Mouse (Mus musculus): ENCODE data around the gene Hist2h3c2. TPM values are rescaled to one million over a fixed set of nuclear protein-coding genes. Genes with fewer than 3 reads are reported as not detected.
"Not testable (repeated sequence)": the region's sequence is repeated elsewhere in the genome, so short reads cannot be mapped to it uniquely, and the experiment has no call there.

Hist2h3c2 gene
- polyA plus RNA-seq, 1 experiment from 2014 or later: 6.4 TPM

DNA sequence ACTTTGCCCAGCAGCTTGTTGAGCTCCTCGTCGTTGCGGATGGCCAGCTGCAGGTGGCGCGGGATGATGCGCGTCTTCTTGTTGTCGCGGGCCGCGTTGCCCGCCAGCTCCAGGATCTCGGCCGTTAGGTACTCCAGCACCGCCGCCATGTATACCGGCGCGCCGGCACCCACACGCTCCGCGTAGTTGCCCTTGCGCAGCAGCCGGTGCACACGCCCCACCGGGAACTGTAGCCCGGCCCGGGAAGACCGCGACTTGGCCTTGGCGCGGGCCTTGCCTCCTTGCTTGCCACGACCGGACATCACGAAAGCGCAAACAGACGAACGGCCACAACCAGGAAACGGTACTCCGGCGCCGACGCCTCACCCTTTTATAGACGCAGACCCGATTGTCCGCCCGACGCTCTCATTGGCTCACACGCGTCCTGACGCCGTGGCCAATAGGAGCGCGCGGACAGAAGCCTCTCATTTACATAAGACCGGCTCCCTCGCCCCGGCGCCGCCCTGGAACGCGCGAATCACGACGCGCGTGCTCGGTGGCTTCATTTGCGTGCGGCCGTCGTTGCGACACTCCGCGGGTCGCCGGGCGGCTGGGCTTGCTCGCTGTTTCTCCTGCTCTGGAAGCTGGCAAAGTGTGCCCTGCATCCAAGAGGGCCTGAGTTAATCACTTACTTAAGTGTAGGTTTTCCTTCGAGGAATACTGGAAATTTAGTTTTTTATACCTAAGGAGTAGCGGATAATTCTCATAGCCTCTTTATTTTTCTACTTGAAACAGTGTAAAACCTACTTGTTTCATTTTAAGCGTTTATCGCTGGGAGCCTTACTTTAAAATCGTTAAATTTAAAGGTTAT is 1.2 kb upstream of the Hist2h3c2 start, which contains the start of gene Hist2h2aa2:
Hist2h2aa2 (minus strand) TSS at position 328 of the 850 bp plus-strand sequence.
- not testable (repeated sequence) for H3K27me3 ChIP-seq (ENCODE audit: control insufficient read depth, insufficient read depth, low read length)
- H3K4me1 ChIP-seq (ENCODE audit: control insufficient read depth in 2 of 2, insufficient read depth in 2 of 2, low read length in 2 of 2): peaks cover 10 to 31% of the 10 kb centered on the region in 2 experiments
- WGBS: 6% methylated on average over 19 of the region's 85 CpGs

DNA sequence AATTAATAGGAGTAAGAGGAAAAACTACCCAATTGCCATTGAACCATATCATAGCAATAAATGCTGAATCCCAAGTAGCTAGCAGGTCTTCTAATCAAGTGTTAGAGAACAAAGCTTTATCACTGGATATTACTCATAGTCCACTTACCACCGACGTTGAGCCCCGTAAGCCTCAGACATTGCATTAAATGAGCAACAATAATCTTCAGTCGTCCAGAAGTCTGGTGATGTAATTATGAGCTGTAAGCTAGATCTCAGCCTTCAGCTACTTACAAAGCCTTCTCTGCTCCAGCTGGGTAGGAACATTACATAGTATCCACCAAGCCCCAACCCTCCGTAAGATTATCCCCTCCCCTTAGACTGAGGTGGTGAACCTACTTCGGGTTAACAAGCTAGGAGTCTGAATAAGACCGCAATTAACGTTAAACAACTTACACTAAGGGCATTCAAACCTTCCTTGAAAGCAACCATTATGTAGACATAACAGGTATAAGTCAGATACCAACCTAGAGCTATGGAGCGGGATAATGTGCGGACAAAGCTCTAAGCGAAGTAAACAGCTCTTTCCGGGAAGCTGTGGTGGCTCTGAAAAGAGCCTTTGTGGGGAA is 919 bp downstream of the Hist2h3c2 start:
- H3K4me2 ChIP-seq (ENCODE audit: low read length): peak overlapping the region; percentile 73
- H3K9ac ChIP-seq (ENCODE audit: low read length): peak overlapping the region; percentile 80
- H3K27me3 ChIP-seq (ENCODE audit: control insufficient read depth, insufficient read depth, low read length): no peaks in the 10 kb centered on the region
- H3K4me1 ChIP-seq (ENCODE audit: control insufficient read depth in 2 of 2, insufficient read depth in 2 of 2, low read length in 2 of 2): peaks cover 4 to 20% of the 10 kb centered on the region in 2 experiments; a peak in 3 of 4 replicates
- no peaks in the 10 kb centered on the region for H3K36me3 ChIP-seq (ENCODE audit: control insufficient read depth, insufficient read depth, low read length)
- H3K4me3 ChIP-seq (ENCODE audit: control insufficient read depth in 1 of 2, insufficient read depth in 1 of 2, low read depth in 1 of 2, low read length in 2 of 2): peak overlapping the region; percentile 42 to 49
- H3K27ac ChIP-seq (replicated peaks in 1 of 2; ENCODE audit: control insufficient read depth in 1 of 2, insufficient read depth in 1 of 2, low read depth in 2 of 2, low read length in 2 of 2): peak overlapping the region; percentile 49 to 79
- no peak for ATAC-seq (ENCODE audit: insufficient number of reproducible peaks, insufficient read depth, low FRiP score, low read depth)
- H3K9me3 ChIP-seq (ENCODE audit: control insufficient read depth, low read length): no peaks in the 10 kb centered on the region
- 2% methylated on average over 12 of the region's 12 CpGs for WGBS

More for the DNA sequence above, 1.2 kb upstream of the Hist2h3c2 start, which contains the start of gene Hist2h2aa2:
- Histone ChIP-seq H3K4me3 (ENCODE audit: control insufficient read depth in 1 of 2, insufficient read depth in 1 of 2, low read depth in 1 of 2, low read length in 2 of 2) (peak within 1 kb of the TSS; percentile 29 to 51), H3K27ac (replicated peaks in 1 of 2; ENCODE audit: control insufficient read depth in 1 of 2, insufficient read depth in 1 of 2, low read depth in 2 of 2, low read length in 2 of 2) (peak within 1 kb of the TSS; percentile 77 to 91), H3K9ac (ENCODE audit: low read length) (peak within 1 kb of the TSS; percentile 65), H3K4me2 (ENCODE audit: low read length) (peak within 1 kb of the TSS; percentile 57)
- H3K9me3 ChIP-seq (ENCODE audit: control insufficient read depth, low read length); H3K36me3 ChIP-seq (ENCODE audit: control insufficient read depth, insufficient read depth, low read length): not testable (repeated sequence)
- peak; percentile 82 for ATAC-seq (ENCODE audit: insufficient number of reproducible peaks, insufficient read depth, low FRiP score, low read depth)

DNA sequence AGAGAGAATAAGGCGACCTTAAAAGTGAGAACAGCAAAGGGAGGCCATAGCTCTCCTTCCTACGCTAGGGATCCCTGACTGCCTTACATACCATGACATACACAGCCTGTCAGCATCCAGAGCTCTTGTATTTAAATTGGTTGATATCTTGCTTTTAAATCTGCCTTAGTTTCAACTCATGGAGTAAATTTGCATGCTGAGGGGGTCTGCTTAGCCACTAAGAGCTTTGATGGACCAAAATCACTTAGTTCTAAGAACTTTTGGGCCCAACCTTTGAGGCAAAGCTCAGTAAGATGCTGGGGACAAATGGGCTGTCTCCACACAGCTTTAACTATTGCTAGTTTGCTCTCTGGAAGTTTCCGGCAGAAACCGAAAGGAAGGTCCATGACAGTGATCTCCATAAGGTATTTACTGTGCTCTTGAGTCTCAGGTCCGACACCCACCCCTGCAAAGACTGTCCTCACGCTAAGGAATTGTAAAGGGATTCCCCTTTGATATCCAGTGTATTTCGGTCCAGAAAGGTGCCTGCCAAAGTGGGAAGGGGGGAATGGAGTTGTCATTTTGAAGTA is 1.5 kb downstream of the Hist2h3c2 start:
- no peak for ATAC-seq (ENCODE audit: insufficient number of reproducible peaks, insufficient read depth, low FRiP score, low read depth)
- Histone ChIP-seq H3K9ac (ENCODE audit: low read length) (peak overlapping the region; percentile 80), H3K4me3 (ENCODE audit: control insufficient read depth in 1 of 2, insufficient read depth in 1 of 2, low read depth in 1 of 2, low read length in 2 of 2) (peak overlapping the region; percentile 42 to 49), H3K9me3 (ENCODE audit: control insufficient read depth, low read length) (no peaks in the 10 kb centered on the region), H3K36me3 (ENCODE audit: control insufficient read depth, insufficient read depth, low read length) (no peaks in the 10 kb centered on the region), H3K4me1 (ENCODE audit: control insufficient read depth in 2 of 2, insufficient read depth in 2 of 2, low read length in 2 of 2) (peaks cover 4 to 18% of the 10 kb centered on the region in 2 experiments; a peak in 3 of 4 replicates), H3K27ac (replicated peaks in 1 of 2; ENCODE audit: control insufficient read depth in 1 of 2, insufficient read depth in 1 of 2, low read depth in 2 of 2, low read length in 2 of 2) (peak overlapping the region; percentile 49 to 79; a peak in 3 of 4 replicates), H3K4me2 (ENCODE audit: low read length) (peak overlapping the region; percentile 73), H3K27me3 (ENCODE audit: control insufficient read depth, insufficient read depth, low read length) (no peaks in the 10 kb centered on the region)
- WGBS: 24% methylated on average over 7 of the region's 7 CpGs

DNA sequence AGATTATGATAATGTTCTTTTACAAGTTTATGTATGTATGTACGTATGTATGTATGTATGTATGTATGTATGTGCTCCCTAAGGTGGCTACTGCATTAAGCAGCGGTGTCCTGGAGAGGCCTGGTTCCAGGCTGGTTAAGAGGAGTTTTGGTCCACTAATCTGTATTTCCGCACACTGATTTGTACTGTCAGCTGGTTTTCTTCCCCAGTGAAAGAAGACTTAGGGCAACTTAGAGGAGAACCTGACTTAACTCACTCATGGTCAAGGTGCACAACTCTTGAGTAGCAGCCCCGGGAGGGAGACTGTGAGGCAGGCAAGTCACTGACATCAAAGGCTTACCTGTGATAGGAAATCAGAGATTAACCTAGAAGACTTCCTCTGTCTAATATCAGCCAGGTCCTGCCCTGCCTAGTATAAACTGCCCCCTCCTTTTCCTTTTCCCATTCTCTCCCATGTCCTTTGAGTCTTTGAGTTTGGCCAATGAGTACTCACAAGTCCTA is 2.0 kb downstream of the Hist2h3c2 start:
- no peaks in the 10 kb centered on the region for H3K36me3 ChIP-seq (ENCODE audit: control insufficient read depth, insufficient read depth, low read length)
- 80% methylated on average over 4 of the region's 4 CpGs for WGBS
- no peaks in the 10 kb centered on the region for H3K27me3 ChIP-seq (ENCODE audit: control insufficient read depth, insufficient read depth, low read length)
- H3K4me3 ChIP-seq (ENCODE audit: control insufficient read depth in 1 of 2, insufficient read depth in 1 of 2, low read depth in 1 of 2, low read length in 2 of 2): peak overlapping the region in 1 of 2 experiments; percentile 49; a peak in 1 of 4 replicates
- H3K27ac ChIP-seq (replicated peaks in 1 of 2; ENCODE audit: control insufficient read depth in 1 of 2, insufficient read depth in 1 of 2, low read depth in 2 of 2, low read length in 2 of 2): peak overlapping the region in 1 of 2 experiments; percentile 79; a peak in 2 of 4 replicates
- peak overlapping the region; percentile 73 for H3K4me2 ChIP-seq (ENCODE audit: low read length)
- H3K4me1 ChIP-seq (ENCODE audit: control insufficient read depth in 2 of 2, insufficient read depth in 2 of 2, low read length in 2 of 2): peaks cover 4 to 18% of the 10 kb centered on the region in 2 experiments; a peak in 3 of 4 replicates
- H3K9me3 ChIP-seq (ENCODE audit: control insufficient read depth, low read length): no peaks in the 10 kb centered on the region
- H3K9ac ChIP-seq (ENCODE audit: low read length): peak overlapping the region; percentile 80
- ATAC-seq (ENCODE audit: insufficient number of reproducible peaks, insufficient read depth, low FRiP score, low read depth): no peak

DNA sequence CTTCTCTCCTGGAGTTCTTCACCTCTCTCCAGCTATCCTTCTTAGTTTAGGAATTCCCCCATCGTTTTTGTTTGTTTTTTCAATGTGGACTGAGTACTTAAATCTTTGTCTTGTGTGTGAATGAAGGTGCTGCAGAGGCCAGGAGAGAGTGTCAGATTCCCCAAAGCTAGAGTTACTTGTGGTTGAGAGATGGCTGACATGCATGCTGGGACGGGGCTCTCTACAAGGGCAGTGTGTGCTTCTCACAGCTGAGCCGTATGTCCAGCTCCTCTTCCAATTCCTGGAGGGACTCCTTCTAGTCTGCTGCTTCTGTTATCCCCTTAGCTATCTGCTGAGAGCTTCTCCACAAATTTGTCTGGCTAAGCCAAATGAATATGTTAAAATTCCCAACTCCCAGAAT is 3.1 kb downstream of the Hist2h3c2 start:
- H3K36me3 ChIP-seq (ENCODE audit: control insufficient read depth, insufficient read depth, low read length): no peaks in the 10 kb centered on the region
- no peak overlapping the region for H3K9ac ChIP-seq (ENCODE audit: low read length)
- no peak overlapping the region for H3K27ac ChIP-seq (replicated peaks in 1 of 2; ENCODE audit: control insufficient read depth in 1 of 2, insufficient read depth in 1 of 2, low read depth in 2 of 2, low read length in 2 of 2)
- H3K27me3 ChIP-seq (ENCODE audit: control insufficient read depth, insufficient read depth, low read length): no peaks in the 10 kb centered on the region
- ATAC-seq (ENCODE audit: insufficient number of reproducible peaks, insufficient read depth, low FRiP score, low read depth): no peak
- H3K4me2 ChIP-seq (ENCODE audit: low read length): no peak overlapping the region
- peaks cover 4 to 17% of the 10 kb centered on the region in 2 experiments; a peak in 3 of 4 replicates for H3K4me1 ChIP-seq (ENCODE audit: control insufficient read depth in 2 of 2, insufficient read depth in 2 of 2, low read length in 2 of 2)
- H3K4me3 ChIP-seq (ENCODE audit: control insufficient read depth in 1 of 2, insufficient read depth in 1 of 2, low read depth in 1 of 2, low read length in 2 of 2): no peak overlapping the region
- no peaks in the 10 kb centered on the region for H3K9me3 ChIP-seq (ENCODE audit: control insufficient read depth, low read length)
- 52% methylated on average over 3 of the region's 3 CpGs for WGBS

DNA sequence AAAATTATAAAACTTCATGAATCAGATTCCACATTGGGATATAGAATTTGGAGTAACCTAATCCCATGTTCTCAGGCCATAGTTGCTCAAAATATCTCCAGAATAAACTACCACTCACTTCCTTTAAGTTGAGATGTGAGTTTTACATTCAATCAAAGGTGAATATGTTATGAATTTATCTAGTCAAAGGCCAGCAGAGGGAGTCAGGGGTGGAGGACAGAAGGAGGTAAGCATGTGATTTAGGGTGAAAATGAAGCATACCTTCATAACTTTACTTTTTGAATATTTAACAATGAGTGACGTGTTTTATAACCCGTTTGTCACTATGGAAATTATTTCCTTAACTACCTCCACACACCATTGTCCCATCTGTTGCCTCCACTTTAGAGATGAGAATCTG is 4.0 kb downstream of the Hist2h3c2 start:
- Histone ChIP-seq H3K9me3 (ENCODE audit: control insufficient read depth, low read length) (no peaks in the 10 kb centered on the region), H3K4me3 (ENCODE audit: control insufficient read depth in 1 of 2, insufficient read depth in 1 of 2, low read depth in 1 of 2, low read length in 2 of 2) (no peak overlapping the region), H3K36me3 (ENCODE audit: control insufficient read depth, insufficient read depth, low read length) (no peaks in the 10 kb centered on the region), H3K4me2 (ENCODE audit: low read length) (no peak overlapping the region), H3K27me3 (ENCODE audit: control insufficient read depth, insufficient read depth, low read length) (no peaks in the 10 kb centered on the region), H3K9ac (ENCODE audit: low read length) (no peak overlapping the region), H3K27ac (replicated peaks in 1 of 2; ENCODE audit: control insufficient read depth in 1 of 2, insufficient read depth in 1 of 2, low read depth in 2 of 2, low read length in 2 of 2) (no peak overlapping the region), H3K4me1 (ENCODE audit: control insufficient read depth in 2 of 2, insufficient read depth in 2 of 2, low read length in 2 of 2) (peaks cover 4 to 15% of the 10 kb centered on the region in 2 experiments; a peak in 3 of 4 replicates)
- WGBS: 82% methylated on average over 2 of the region's 2 CpGs
- ATAC-seq (ENCODE audit: insufficient number of reproducible peaks, insufficient read depth, low FRiP score, low read depth): no peak

DNA sequence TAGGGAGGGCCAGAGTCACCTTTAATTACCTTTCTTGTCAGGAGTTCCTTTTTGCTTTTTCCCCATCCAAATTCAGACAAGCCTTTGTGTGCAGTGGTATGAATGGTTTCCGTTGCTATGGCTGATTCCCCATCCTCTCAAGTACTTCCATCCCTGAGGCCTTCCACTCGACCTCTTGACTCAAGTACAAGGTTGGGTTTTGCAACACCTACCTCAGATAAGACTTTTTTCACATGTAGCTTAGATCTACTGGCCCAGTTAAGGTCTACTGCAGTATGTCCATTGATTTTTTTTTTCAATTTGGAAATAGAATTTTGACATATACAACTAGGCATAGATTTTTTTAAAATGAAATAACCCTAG is 7.2 kb downstream of the Hist2h3c2 start:
- 33% methylated on average over 2 of the region's 2 CpGs for WGBS
- H3K9me3 ChIP-seq (ENCODE audit: control insufficient read depth, low read length): no peaks in the 10 kb centered on the region
- no peak for ATAC-seq (ENCODE audit: insufficient number of reproducible peaks, insufficient read depth, low FRiP score, low read depth)
- no peak overlapping the region for H3K4me3 ChIP-seq (ENCODE audit: control insufficient read depth in 1 of 2, insufficient read depth in 1 of 2, low read depth in 1 of 2, low read length in 2 of 2)
- peaks cover 0 to under 1% of the 10 kb centered on the region in 2 experiments; a peak in 2 of 4 replicates for H3K4me1 ChIP-seq (ENCODE audit: control insufficient read depth in 2 of 2, insufficient read depth in 2 of 2, low read length in 2 of 2)
- no peak overlapping the region for H3K9ac ChIP-seq (ENCODE audit: low read length)
- H3K36me3 ChIP-seq (ENCODE audit: control insufficient read depth, insufficient read depth, low read length): no peaks in the 10 kb centered on the region
- no peaks in the 10 kb centered on the region for H3K27me3 ChIP-seq (ENCODE audit: control insufficient read depth, insufficient read depth, low read length)
- no peak overlapping the region for H3K27ac ChIP-seq (replicated peaks in 1 of 2; ENCODE audit: control insufficient read depth in 1 of 2, insufficient read depth in 1 of 2, low read depth in 2 of 2, low read length in 2 of 2)
- no peak overlapping the region for H3K4me2 ChIP-seq (ENCODE audit: low read length)
